Mouse (Mus musculus) CH12.LX (cell line): ENCODE results near the gene Fig4.

Source experiments
- EP300 ChIP-seq: IDR thresholded peaks from 2 replicates; pipeline ENCODE4 v1.6.1; 2011; ENCODE audit warnings: low read length, improper control_type of control experiment
- HCFC1 ChIP-seq: IDR thresholded peaks from 2 replicates; pipeline ENCODE4 v1.6.1; 2012; ENCODE audit warnings: low read depth, mild to moderate bottlenecking, inconsistent platforms, low read length, improper control_type of control experiment
- KAT2A ChIP-seq: IDR thresholded peaks from 2 replicates; pipeline ENCODE4 v1.6.1; 2012; ENCODE audit warnings: low read length, improper control_type of control experiment, inconsistent platforms; ENCODE audit not compliant: insufficient replicate concordance
- POLR2A ChIP-seq: IDR thresholded peaks from 2 replicates; pipeline ENCODE4 v1.6.1; 2011; ENCODE audit warnings: low read depth, mild to moderate bottlenecking, improper control_type of control experiment, low read length

DNA sequence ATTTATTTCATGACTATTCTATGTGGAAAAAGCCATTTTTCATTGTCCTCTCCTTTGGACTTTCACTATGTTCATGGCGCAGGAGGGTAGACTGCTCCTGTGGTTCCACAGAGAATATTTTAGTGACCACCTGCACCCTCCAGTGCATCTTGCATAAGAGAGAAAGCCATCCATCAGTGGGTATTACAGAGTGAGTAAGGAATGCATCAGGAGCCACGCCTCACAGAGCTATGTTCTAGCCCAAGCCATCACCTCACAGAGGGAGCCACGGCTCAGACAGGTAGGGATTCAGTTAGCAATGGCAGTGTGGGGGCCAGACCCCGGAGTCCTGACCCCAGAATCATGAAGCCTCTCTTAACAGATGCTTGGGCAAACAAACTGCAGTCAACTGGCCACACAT lies 93.5 kb downstream of the Fig4 start:
- TF ChIP-seq HCFC1 (no peak), EP300 (no peak), KAT2A (no peak), POLR2A (no peak)
